Comparison of ENCODE assay signal across 13 mouse cellular contexts in the genomic region with DNA sequence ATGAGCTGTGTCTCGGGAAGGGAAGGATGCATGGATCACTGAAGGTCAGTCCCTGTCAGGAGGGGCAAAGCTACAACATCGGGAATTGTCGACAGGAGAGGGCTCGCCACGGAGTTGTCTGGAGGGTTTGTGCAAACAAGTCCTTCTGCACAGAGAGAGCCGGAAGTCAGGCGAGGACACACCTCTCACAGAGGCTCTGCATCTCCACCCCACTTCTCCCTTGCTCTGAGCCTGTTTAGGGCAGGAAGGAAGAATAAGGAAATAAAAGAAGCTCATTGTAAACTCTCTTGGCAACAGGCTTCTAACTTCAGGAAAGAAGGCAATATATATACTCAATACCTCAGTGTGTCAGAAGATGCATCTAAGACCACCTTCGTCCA.
A peak's percentile ranks its signal among the peaks of the same experiment; 100 is the strongest.
DNase-seq lines count a peak whose midpoint lies in the region; ATAC-seq and TF ChIP-seq lines count a peak whose summit lies in the region.
"Had no signal": no experiment of that assay in that cellular context is flagged by ENCODE, and none has a peak within 500 bp of the region (broad histone marks: within the 10 kb centered on the region; RNA-seq: fewer than 3 reads in every experiment).

No protein-coding gene starts in this region.

- 31% methylated on average over 8 of the region's 8 CpGs for WGBS in heart, embryonic 15.5 days
- WGBS in heart, adult 2 months, result 25% methylated on average over 8 of the region's 8 CpGs
- WGBS in spleen, adult 2 months, result 25% methylated on average over 8 of the region's 8 CpGs
- 25% methylated on average over 8 of the region's 8 CpGs for WGBS in liver, embryonic 15.5 days (ENCODE audit: insufficient replicate concordance)

- no peak for TF ChIP-seq CTCF in heart, adult 2 months (IDR thresholded peaks at IDR 0.05)
- TF ChIP-seq CTCF in spleen, adult 2 months (IDR thresholded peaks at IDR 0.05; ENCODE audit: extremely low read depth, insufficient read depth, insufficient read length, insufficient replicate concordance), result no peak

- H3K4me2 ChIP-seq in heart, embryonic 15.5 days, result peak overlapping the region; percentile 41
- H3K4me2 ChIP-seq in liver, embryonic 15.5 days, result peak overlapping the region; percentile 25; the same call in 1 of the 2 replicates
- H3K4me2 ChIP-seq: limb, embryonic 12.5 days; midbrain, embryonic 13.5 days had no signal

- intact Hi-C loops in heart, adult 2 months (cut with DNase I), result loop anchor here (5.0 to 10.0 kb wide), 2 partner anchors 126 to 233 kb away; a partner anchor contains a TSS

- no peaks in the 10 kb centered on the region for H3K27me3 ChIP-seq in heart, embryonic 15.5 days
- H3K27me3 ChIP-seq in heart, adult 2 months (ENCODE audit: control insufficient read depth, insufficient read depth, low read length), result no peaks in the 10 kb centered on the region
- no peaks in the 10 kb centered on the region for H3K27me3 ChIP-seq in spleen, adult 2 months (ENCODE audit: control insufficient read depth, insufficient read depth, low read length)
- H3K27me3 ChIP-seq in liver, embryonic 15.5 days, result no peaks in the 10 kb centered on the region
- H3K27me3 ChIP-seq: limb, embryonic 12.5 days; midbrain, embryonic 13.5 days had no signal

- H3K4me3 ChIP-seq in heart, embryonic 15.5 days, result no peak overlapping the region
- H3K4me3 ChIP-seq in heart, adult 2 months, result no peak overlapping the region
- H3K4me3 ChIP-seq in spleen, adult 2 months (ENCODE audit: extremely low read depth, insufficient read depth, insufficient read length), result peak overlapping the region; percentile 32; the same call in 1 of the 2 replicates
- H3K4me3 ChIP-seq in liver, embryonic 15.5 days (replicated peaks), result no peak overlapping the region
- H3K4me3 ChIP-seq: layer of hippocampus, adult 2 months; limb, embryonic 12.5 days; midbrain, embryonic 13.5 days had no signal

- no peaks in the 10 kb centered on the region for H3K9me3 ChIP-seq in heart, embryonic 15.5 days (replicated peaks)
- H3K9me3 ChIP-seq in liver, embryonic 15.5 days (replicated peaks), result no peaks in the 10 kb centered on the region
- H3K9me3 ChIP-seq: limb, embryonic 12.5 days; midbrain, embryonic 13.5 days had no signal

- TF ChIP-seq EP300 in heart, adult 2 months (IDR thresholded peaks at IDR 0.05; ENCODE audit: insufficient read depth, low read depth, low read length), result no peak

- H3K4me1 ChIP-seq in heart, embryonic 15.5 days (replicated peaks), result no peaks in the 10 kb centered on the region
- H3K4me1 ChIP-seq in heart, adult 2 months (ENCODE audit: control insufficient read depth, insufficient read depth, low read length), result no peaks in the 10 kb centered on the region
- H3K4me1 ChIP-seq in spleen, adult 2 months (ENCODE audit: control insufficient read depth, insufficient read depth, insufficient read length), result no peaks in the 10 kb centered on the region; the same call in 1 of the 2 replicates
- H3K4me1 ChIP-seq in liver, embryonic 15.5 days (replicated peaks), result no peaks in the 10 kb centered on the region
- H3K4me1 ChIP-seq: limb, embryonic 12.5 days; midbrain, embryonic 13.5 days had no signal

- no peak for DNase-seq in heart, adult 2 months
- DNase-seq in spleen, adult 2 months (ENCODE audit: low read depth in 1 of 2, low spot score in 2 of 2), result no peak
- no peak for DNase-seq in spleen, adult 18-20 months
- DNase-seq in thymus, postnatal 36 days, result peak; percentile 12 to 28
- DNase-seq in embryo, embryonic 9.5 days (ENCODE audit: extremely low spot score), result no peak
- no peak for DNase-seq in retina, postnatal 1 day
- DNase-seq: heart, postnatal 36 days had no signal

- TF ChIP-seq POLR2A in heart, adult 2 months (IDR thresholded peaks at IDR 0.05; ENCODE audit: insufficient read depth, low read depth, low read length), result no peak
- no peak for TF ChIP-seq POLR2A in spleen, adult 2 months (IDR thresholded peaks at IDR 0.05; ENCODE audit: low read depth, low read length)

- no peaks in the 10 kb centered on the region for H3K79me2 ChIP-seq in heart, adult 2 months (replicated peaks; ENCODE audit: control insufficient read depth, insufficient read depth, low read length)

- H3K9ac ChIP-seq in heart, embryonic 15.5 days, result no peak overlapping the region
- no peak overlapping the region for H3K9ac ChIP-seq in heart, adult 2 months (ENCODE audit: low read depth, low read length)
- H3K9ac ChIP-seq in liver, embryonic 15.5 days, result no peak overlapping the region
- H3K9ac ChIP-seq: limb, embryonic 12.5 days; midbrain, embryonic 13.5 days had no signal

- no peaks in the 10 kb centered on the region for H3K36me3 ChIP-seq in heart, embryonic 15.5 days
- no peaks in the 10 kb centered on the region for H3K36me3 ChIP-seq in heart, adult 2 months (ENCODE audit: control insufficient read depth, insufficient read depth, low read length)
- no peaks in the 10 kb centered on the region for H3K36me3 ChIP-seq in spleen, adult 2 months (ENCODE audit: control insufficient read depth, insufficient read depth, low read length)
- no peaks in the 10 kb centered on the region for H3K36me3 ChIP-seq in liver, embryonic 15.5 days (replicated peaks)
- H3K36me3 ChIP-seq: limb, embryonic 12.5 days; midbrain, embryonic 13.5 days had no signal

- no peak for ATAC-seq in heart, embryonic 15.5 days (replicated peaks; ENCODE audit: insufficient number of reproducible peaks, insufficient read depth, low FRiP score, low read depth)
- no peak for ATAC-seq in liver, embryonic 15.5 days (ENCODE audit: insufficient read depth)
- ATAC-seq: forebrain, embryonic 16.5 days; midbrain, embryonic 13.5 days had no signal

- no peak overlapping the region for H3K27ac ChIP-seq in heart, embryonic 15.5 days
- no peak overlapping the region for H3K27ac ChIP-seq in heart, adult 2 months
- H3K27ac ChIP-seq in spleen, adult 2 months (ENCODE audit: insufficient read depth, low read length), result no peak overlapping the region
- H3K27ac ChIP-seq in liver, embryonic 15.5 days (replicated peaks), result no peak overlapping the region
- H3K27ac ChIP-seq: layer of hippocampus, adult 2 months; limb, embryonic 12.5 days; midbrain, embryonic 13.5 days had no signal

Comparison
In these comparisons a context has a peak if more than half of its experiments do, and no peak if none do; other contexts are left out.
1. DNase-seq: peak in thymus, postnatal 36 days (2 of 2); none in heart, adult 2 months (0 of 2), spleen, adult 2 months (0 of 2), spleen, adult 18-20 months (0 of 2), embryo, embryonic 9.5 days (single experiment) and retina, postnatal 1 day (single experiment).